Mouse (Mus musculus) ES-E14 (cell line): ENCODE data around the gene Gm5538.

Experiments
- CHD2 ChIP-seq: IDR thresholded peaks from 2 replicates; pipeline ENCODE4 v1.6.1; 2014; ENCODE audit warnings: mild to moderate bottlenecking, low read depth, low read length, inconsistent platforms
- MAFK ChIP-seq: IDR thresholded peaks from 2 replicates; pipeline ENCODE4 v1.6.1; 2014; ENCODE audit warnings: mild to moderate bottlenecking, low read depth, low read length, inconsistent platforms; ENCODE audit not compliant: insufficient read depth
- ZC3H11A ChIP-seq: IDR thresholded peaks from 2 replicates; pipeline ENCODE4 v1.6.1; 2012; ENCODE audit warnings: low read depth, mild to moderate bottlenecking, inconsistent platforms, low read length, borderline replicate concordance
- ZNF384 ChIP-seq: IDR thresholded peaks from 2 replicates; pipeline ENCODE4 v1.6.1; 2012; ENCODE audit warnings: low read depth, low read length, inconsistent platforms

GRCm38 (mm10) chr3:59739866-59740265 is 10.3 kb downstream of the Gm5538 start:
- no peak for TF ChIP-seq ZC3H11A
- no peak for TF ChIP-seq CHD2
- no peak for TF ChIP-seq ZNF384
- TF ChIP-seq MAFK: no peak
